Mouse (Mus musculus) left cerebral cortex, postnatal 14 days (tissue): ENCODE results near the gene Sema4g. TPM values are rescaled to one million over a fixed set of nuclear protein-coding genes. Genes with fewer than 3 reads are reported as not detected.
"Not testable (repeated sequence)": the region's sequence is repeated elsewhere in the genome, so short reads cannot be mapped to it uniquely, and the experiment has no call there.

Experiments used
- DNase-seq, 2 experiments: peaks; one replicate each; pipeline ENCODE4 v3.0.0; 2021 to 2022; ENCODE audit warnings: low spot score in 2 of 2, mixed read lengths in 1 of 2
- intact Hi-C: fragments of 180-260 bp; cut with DNase I; formaldehyde crosslinking; loops from one replicate; pipeline ENCODE4 v1.15.1; 2025
- total RNA-seq, 2 experiments: library from RNA; stranded (reverse); gene quantifications; 2 replicates each; pipeline ENCODE4 v1.2.3; 2021

The Sema4g gene
- total RNA-seq, 2 experiments from 2014 or later, result 36.2 to 37.5 TPM

- intact Hi-C loops, result loop anchor here (1.0 kb wide), 1 partner anchor 30 kb away; the partner anchor contains the start of gene Sfxn3
- DNase-seq, result peak; percentile 73 to 82
These were observed 28.4 kb downstream of the Sema4g start for GRCm38 (mm10) chr19:45017216-45017771.

- intact Hi-C loops, result loop anchor here (1.0 kb wide), 1 partner anchor 29 kb away; the partner anchor contains the start of gene Sfxn3
- DNase-seq, result peak; percentile 75 to 90
These were observed 29.0 kb downstream of the Sema4g start for GRCm38 (mm10) chr19:45017909-45018308.

GRCm38 (mm10) chr19:45018351-45018831, 29.5 kb downstream of the Sema4g start:
- DNase-seq, result no peak
- intact Hi-C loops, result no loop called here

GRCm38 (mm10) chr19:45020348-45020747, 31.4 kb downstream of the Sema4g start:
- no peak for DNase-seq
- intact Hi-C loops, result no loop called here

- intact Hi-C loops, result no loop called here
- DNase-seq, result no peak
These were observed 32.5 kb downstream of the Sema4g start for GRCm38 (mm10) chr19:45021362-45021761.

GRCm38 (mm10) chr19:45023993-45024392, 35.1 kb downstream of the Sema4g start:
- intact Hi-C loops, result no loop called here
- DNase-seq, result no peak

GRCm38 (mm10) chr19:45024775-45025174, 35.9 kb downstream of the Sema4g start:
- intact Hi-C loops, result no loop called here
- no peak for DNase-seq

GRCm38 (mm10) chr19:45025937-45026568, 37.2 kb downstream of the Sema4g start:
- DNase-seq, result no peak
- intact Hi-C loops, result no loop called here

- intact Hi-C loops, result no loop called here
These were observed 38.2 kb downstream of the Sema4g start for GRCm38 (mm10) chr19:45026958-45027670.

GRCm38 (mm10) chr19:45027848-45028247, 38.9 kb downstream of the Sema4g start:
- DNase-seq, result no peak
- intact Hi-C loops, result no loop called here

More at GRCm38 (mm10) chr19:45026958-45027670, 38.2 kb downstream of the Sema4g start:
- DNase-seq, result no peak

- DNase-seq, result no peak
- intact Hi-C loops, result no loop called here
These were observed 39.8 kb downstream of the Sema4g start for GRCm38 (mm10) chr19:45028746-45029145.

- intact Hi-C loops, result no loop called here
These were observed 40.7 kb downstream of the Sema4g start for GRCm38 (mm10) chr19:45029571-45029970.

GRCm38 (mm10) chr19:45030111-45030510, 41.2 kb downstream of the Sema4g start:
- DNase-seq, result no peak
- intact Hi-C loops, result loop anchor here (2.0 to 5.0 kb wide), 2 partner anchors 17 to 43 kb away; partner anchors contain the start of gene Sema4g

More at GRCm38 (mm10) chr19:45029571-45029970, 40.7 kb downstream of the Sema4g start:
- DNase-seq, result no peak

GRCm38 (mm10) chr19:45030746-45031693, 42.1 kb downstream of the Sema4g start:
- intact Hi-C loops, result loop anchor here (2.0 to 5.0 kb wide), 2 partner anchors 18 to 44 kb away; partner anchors contain the start of gene Sema4g
- peak; percentile 88 to 90 for DNase-seq

GRCm38 (mm10) chr19:45031780-45032179, 42.9 kb downstream of the Sema4g start:
- DNase-seq, result peak; percentile 81 to 86
- intact Hi-C loops, result loop anchor here (2.0 to 5.0 kb wide), 2 partner anchors 19 to 44 kb away; partner anchors contain the start of gene Sema4g

- no peak for DNase-seq
- intact Hi-C loops, result loop anchor here (5.0 kb wide), 1 partner anchor 45 kb away; the partner anchor contains the start of gene Sema4g
These were observed 43.9 kb downstream of the Sema4g start for GRCm38 (mm10) chr19:45032570-45033332.

GRCm38 (mm10) chr19:45036867-45037266, 48.0 kb downstream of the Sema4g start:
- DNase-seq, result no peak
- intact Hi-C loops, result no loop called here

- intact Hi-C loops, DNase-seq: not testable (repeated sequence)
These were observed 49.3 kb downstream of the Sema4g start for GRCm38 (mm10) chr19:45038198-45038597.
